Mouse (Mus musculus): ENCODE results near the gene Thap2.

The Thap2 gene

DNA sequence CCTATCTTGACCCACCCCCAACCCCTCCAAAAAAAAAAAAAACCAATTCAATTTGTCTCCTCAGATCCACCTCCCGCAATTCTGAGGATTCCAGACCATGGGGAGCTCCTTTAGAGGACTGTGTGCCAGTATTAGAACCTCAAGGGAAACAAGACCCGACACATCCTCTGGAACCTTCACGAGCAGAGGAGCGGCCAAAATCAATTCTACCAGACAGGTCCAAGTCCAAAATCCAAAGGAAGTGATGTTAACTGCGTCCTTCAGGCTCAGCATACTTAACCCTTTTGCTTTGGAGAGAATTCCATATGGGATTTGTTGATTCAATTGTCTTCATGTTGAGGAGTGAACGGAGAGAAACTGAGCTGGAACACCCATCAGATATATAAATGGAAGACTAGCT, 29.2 kb downstream of the Thap2 start:
- DNase-seq (ENCODE audit: low spot score in 2 of 2), result no peak

DNA sequence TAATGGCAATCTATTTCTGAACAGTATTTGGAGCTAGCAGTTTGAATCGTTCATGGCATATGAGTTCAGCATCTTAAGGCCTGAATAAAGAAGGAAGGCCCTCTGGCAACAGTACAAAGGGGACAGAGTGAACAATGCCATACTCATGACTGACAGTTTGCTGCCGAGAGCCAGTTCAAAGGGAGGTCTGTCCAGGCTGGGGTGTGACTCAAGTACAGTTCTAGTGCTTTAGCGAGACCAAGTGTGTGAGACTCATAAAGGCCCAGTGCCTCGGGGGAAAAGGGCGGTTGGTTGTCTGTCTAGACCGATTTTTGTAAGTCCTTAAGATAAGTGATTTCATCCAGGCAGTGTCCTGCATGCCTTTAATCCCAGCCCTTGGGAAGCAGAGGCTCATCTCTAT, 29.7 kb downstream of the Thap2 start:
- no peak for DNase-seq (ENCODE audit: low spot score in 2 of 2)

DNA sequence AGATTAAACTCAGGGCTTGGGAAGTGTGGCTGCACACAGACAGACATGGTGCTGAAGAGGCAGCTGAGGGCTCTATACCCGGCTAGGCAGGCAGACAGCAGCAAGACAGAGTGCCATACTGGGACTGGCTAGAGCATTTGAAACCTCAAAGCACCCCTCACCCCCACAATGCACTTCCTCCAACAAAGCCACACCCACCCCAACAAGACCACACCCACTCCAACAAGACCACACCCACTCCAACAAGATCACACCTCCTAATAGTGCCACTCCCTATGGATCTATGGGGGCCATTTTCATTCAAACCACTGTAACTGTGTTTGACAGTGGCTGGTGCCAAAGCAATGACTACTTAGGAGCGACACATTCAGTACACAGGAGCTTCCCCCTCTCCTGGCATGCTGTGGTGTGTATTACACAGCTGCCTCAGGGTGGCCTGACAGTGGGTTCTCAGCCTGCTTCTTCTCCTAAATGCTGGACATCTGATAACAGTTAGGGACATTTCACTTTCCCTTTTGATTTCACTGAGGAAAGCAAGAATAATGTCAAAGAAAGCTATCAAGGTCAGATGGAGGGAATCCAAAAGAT, 33.3 kb downstream of the Thap2 start:
- no peak for DNase-seq (ENCODE audit: low spot score in 2 of 2)

DNA sequence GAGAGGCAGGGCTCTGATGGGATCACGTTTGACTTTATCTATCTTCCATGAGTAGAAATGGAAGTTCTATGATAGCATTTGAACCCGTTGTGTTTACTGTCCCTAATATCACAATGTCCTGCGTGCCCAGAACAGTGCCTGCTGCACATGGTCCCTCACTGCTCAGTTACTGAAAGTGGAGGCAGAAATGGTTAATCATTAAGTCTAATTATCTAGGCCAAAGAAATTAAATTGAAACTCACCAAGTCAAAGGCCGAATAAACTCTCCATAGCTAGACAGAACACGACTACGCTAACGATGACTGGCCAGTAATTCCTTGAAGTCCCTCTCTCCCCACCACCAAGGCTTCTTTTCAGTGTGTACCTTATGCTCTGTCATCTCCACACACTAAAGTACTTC, 34.7 kb downstream of the Thap2 start:
- DNase-seq (ENCODE audit: low spot score in 2 of 2), result no peak

DNA sequence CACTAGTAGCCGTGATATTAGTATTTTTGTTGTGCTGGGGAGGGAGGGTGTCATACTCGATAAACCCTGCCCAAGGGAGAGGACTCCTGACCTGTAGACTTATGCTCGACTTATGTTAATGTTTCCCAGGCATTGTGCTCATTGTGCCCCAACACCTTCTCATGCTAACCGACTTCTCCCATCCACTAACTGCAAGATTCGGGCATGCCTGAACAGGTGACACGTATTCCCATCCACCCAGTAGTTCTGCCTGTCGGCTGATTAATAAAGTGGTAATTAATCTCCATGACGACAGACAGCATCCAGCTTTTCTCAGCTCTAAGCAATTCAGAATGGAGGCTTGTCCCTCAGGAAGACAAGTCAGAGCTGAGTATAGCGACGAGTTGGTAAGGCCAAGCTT, 35.2 kb downstream of the Thap2 start:
- DNase-seq (ENCODE audit: low spot score in 2 of 2), result no peak

DNA sequence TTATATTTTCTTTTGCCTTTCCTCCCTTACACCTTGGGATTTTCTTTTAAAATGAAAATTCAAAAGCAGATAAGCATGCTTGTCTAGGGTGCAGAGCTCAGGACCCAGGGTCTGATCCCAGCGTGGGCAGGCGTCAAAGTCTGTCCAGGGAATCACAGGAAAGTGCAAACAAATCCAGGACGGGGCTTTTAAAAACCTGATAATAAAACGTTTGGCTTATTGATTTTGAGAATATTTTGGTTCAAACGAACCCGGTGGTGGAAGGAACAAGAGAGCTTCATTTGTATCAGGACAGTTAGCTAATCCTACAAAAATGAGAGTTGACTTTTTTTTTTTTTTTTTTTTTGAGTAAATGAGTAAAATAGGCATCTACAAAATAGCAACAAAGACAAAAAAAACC, 36.1 kb downstream of the Thap2 start:
- no peak for DNase-seq (ENCODE audit: low spot score in 2 of 2)

DNA sequence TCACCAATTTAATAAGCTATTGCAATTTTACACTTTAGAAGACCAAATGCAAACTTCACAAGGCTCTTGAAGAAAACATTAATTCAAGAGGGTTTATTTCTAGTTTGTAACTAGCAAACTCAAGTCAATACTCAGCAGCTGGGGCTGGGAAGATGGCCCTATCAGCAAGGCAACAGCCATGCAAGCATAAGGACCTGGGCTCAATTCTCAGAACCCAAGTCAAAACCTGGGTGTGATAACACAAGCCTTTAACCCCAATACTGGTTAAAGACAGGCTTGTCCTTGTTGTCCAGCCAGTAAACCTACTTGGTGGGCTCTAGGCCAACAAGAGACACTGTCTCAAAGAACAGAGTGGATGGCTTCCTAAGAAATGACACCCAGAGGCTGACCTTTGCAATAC, 37.8 kb downstream of the Thap2 start:
- DNase-seq (ENCODE audit: low spot score in 2 of 2), result no peak

DNA sequence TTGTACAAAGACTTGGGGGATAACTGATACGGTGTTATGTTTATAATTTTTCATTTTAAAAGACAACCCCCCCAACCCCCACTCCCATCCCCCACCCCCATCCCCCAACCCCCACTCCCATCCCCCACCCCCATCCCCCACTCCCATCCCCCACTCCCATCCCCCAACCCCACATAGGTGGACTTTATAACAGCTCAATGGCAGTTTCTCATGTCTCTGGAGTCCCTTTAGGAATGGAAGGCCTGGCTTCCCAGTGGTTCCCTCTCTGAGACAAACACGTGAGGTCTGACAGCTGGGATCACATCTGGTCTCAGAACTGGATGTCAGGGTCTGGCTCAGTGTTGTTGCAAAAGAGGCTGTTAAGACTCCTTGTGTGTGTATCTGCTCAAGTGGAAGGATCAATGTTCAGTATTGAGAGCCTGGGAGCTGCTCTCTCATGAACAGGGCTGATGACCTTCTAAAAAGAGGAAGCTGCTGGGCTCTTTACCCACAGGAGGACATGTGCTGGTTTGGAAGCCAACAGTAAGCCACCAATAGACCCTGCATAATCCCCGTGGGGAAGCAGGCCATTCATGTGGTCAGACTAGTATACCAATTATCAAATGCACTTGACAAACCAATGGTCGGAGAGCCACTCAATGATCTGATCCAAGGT, 41.3 kb downstream of the Thap2 start:
- DNase-seq (ENCODE audit: low spot score in 2 of 2), result no peak

DNA sequence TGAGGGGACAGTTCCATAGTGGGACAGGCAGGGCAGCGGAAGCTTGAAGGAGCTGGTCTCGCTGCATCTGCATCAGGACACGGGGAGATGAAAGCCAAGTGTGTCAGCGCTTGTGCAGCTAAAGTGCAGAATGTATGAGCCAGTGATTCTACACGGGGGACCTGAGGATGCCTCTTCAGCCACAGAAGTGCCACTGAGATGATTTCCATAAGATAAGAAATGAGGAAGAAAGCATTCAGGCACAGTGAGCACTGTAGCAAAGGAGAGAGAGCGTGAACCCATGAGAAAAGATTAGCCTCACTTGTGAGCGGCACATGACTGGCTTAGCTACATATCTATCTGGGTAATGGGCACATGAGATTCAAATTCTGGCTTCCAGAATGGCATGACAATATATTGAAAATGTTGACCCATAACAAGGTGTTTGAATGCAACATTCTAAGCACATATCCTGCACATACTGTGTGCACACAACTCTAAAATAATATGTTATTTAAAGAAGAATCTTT, 44.4 kb downstream of the Thap2 start:
- no peak for DNase-seq (ENCODE audit: low spot score in 2 of 2)

DNA sequence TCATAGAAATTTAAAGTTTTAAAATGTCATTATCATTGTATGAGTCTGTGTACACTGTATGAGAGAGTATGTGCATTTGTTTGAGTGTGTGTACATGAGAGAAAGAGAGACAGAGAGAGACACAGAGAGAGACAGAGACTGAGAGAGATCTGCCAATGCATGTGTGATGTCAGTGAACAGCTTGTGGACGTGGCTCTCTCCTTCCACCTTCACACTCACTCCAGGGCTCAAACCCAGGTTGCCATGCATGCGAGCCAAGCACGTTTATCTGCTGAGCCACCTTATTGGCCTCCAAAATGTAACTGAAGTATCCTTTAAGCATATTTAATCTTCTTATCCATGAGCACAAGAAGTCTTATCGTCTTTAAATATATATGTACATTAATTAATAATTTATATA, 47.3 kb downstream of the Thap2 start:
- DNase-seq (ENCODE audit: low spot score in 2 of 2), result no peak

DNA sequence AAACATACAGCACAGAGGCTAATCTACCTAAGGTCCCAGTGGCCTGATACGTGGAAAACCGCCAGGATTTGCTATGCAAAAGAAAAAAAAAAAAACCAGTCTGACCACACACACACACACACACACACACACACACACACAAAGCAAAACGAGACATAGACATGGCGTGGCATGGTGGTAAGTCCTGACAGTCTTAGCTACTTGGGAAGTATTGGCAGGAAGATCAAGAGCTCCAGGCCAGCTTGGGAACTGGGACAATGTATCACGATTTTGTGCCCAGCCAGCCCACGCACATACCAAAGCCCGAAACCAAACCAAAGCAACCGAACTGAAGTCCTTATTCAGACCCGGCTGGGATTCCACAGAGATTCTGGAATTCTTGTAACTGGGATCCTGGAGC, 50.7 kb downstream of the Thap2 start:
- DNase-seq (ENCODE audit: low spot score in 2 of 2), result no peak

DNA sequence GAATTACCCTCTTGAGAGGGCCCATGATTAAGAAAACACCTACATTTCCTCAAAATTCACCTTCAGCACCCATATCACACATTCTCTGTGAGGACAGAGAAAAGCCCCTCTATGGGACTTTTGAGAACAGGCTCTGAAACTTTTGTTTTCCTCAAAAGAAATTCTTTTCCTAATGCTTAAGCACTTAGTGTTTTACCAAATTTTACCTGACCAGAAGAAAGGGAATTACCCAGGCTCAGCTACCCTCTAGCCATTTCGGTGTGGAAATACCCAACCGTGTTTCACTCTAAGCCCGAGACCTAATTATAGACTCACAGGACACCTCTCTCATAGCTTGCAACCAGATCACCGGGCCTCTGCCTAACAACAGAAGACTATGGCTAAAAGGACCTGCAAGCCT, 51.2 kb downstream of the Thap2 start:
- DNase-seq (ENCODE audit: low spot score in 2 of 2), result no peak

DNA sequence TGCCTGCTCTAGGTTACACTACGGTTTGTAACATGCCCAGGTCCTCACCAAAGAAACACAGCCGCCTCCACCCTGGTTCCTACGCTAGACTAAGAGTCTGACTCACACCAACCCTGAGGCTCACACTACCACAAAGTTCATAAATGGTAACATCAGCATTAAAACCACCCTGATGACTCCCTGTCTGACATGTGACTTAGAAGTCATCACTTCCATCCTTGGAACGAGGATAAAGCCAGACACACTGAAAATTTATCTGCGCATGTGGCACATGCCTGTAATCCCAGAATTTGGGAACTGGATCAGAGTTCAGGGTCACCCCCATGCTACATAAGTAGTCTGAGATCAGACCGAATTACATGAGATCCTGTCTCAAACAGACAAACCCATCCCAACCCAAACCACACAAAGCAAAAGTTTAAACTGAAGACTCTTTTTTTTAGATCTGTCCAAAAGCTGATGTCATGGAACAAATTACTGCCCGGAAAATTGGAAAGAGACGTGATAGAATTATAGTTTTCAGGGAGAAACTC, 51.8 kb downstream of the Thap2 start:
- no peak for DNase-seq (ENCODE audit: low spot score in 2 of 2)

DNA sequence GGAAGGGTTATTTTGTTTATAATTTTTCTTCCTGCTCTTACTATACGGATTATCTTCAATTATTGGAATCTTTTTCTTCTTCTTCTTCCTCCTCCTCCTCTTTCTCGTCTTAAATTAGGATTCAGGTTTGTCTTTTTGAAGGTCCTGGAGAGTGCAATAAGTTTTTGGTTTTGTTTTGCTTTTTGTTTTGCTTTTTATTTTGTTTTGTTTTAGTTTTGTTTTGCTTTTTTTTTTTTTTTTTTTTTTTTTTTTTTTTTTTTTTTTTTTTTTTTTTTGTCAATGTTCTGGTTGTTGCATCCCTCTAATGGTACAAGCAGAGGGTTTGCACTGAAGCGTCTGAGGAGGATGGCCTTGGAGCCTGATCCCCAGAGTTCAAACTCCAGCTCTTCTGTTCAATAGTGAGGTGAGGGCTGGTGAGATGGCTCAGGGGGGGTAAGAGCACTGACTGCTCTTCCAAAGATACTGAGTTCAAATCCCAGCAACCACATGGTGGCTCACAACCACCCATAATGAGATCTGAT, 55.2 kb downstream of the Thap2 start:
- no peak for DNase-seq (ENCODE audit: low spot score in 2 of 2)

DNA sequence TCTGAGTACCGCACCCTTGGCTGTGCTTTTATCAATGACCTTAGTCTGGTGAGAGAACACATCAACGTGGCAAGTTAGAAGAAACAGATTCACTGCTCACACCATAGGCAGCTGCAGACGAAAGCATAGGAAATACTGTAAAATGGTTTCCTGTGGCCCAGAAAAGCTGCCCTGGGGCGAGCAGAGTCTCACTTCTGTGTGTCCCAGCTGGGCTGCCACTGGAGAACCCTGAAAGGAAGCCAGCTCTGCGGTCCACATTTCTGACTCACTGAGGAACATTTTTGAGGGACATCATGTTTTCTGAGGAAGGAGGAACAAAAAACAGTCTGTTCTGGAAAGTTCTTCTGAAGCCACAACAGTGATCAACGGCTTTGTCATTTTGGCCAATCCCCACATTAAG, 55.7 kb downstream of the Thap2 start:
- DNase-seq (ENCODE audit: low spot score in 2 of 2), result no peak

DNA sequence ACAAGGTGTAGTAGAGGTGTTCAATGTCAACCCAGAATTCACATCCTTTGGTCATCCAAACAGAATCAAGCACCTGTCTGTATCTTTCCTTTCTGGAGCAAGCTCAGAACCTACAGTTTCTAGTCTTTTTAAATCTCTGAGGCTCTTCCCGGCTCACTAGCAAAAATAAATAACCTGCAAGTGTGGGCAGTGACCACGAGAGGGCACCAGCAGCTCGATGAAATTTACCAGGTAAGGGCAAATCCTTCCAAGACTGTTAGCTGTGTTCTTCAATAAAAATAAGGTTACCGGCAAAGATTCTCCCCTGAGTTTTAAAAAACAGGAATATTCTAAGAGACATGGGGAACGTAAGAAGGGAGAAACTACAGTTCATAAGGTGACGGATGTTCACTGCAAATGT, 60.9 kb downstream of the Thap2 start:
- DNase-seq (ENCODE audit: low spot score in 2 of 2), result peak; percentile 60 to 86

DNA sequence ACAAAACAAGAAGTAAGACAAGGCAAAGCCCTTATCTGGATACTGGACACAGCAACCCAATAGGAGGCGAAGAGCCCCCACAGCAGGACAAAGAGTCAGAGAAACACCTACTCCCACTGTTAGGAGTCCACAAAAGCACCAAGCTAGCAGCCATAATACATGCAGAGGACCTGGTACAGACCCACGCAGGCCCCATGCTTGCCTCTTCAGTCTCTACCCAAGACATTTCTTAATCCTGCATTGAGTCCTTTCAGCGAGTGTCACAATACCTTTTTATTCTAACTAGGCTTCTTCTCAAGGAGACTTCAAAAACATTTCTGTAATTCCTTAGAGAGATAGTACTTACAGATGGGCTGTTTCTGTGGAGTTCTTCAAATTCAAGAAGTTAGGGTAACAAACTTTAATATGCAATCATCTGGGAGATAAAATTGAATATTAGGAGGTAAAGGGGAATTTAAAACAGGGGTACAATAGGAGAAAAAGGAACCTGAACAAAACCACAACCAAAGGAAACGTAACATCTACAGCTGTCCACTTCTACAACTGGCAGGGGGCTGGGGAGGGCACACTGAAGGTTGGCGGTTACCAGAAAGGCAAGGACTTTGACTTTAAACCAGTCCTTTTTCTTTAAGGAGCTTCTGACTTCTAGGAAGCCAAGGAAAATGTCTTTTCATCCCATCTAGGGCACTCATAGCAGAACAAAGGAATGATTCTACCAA, 62.8 kb downstream of the Thap2 start:
- no peak for DNase-seq (ENCODE audit: low spot score in 2 of 2)
